Mouse (Mus musculus) midbrain, embryonic 13.5 days (tissue): ENCODE results near the gene Crcp. TPM values are rescaled to one million over a fixed set of nuclear protein-coding genes. Genes with fewer than 3 reads are reported as not detected.

Experiments used
- ATAC-seq: fragments of 200-750 bp; cut with Nextera tagmentation; 2 replicates; pipeline ENCODE4 v1.8.0; 2017; ENCODE audit warnings: mild to moderate bottlenecking, moderate TSS enrichment, moderate library complexity
- H3K27ac ChIP-seq: fragments of 300-500 bp; sonication (generic); 2 replicates; pipeline ENCODE4 v1.5.1; 2015; ENCODE audit warnings: inconsistent platforms, mild to moderate bottlenecking, moderate library complexity
- H3K27me3 ChIP-seq: fragments of 300-500 bp; sonication (generic); 2 replicates; pipeline ENCODE4 v1.6.1; 2015; ENCODE audit warnings: mild to moderate bottlenecking, inconsistent platforms
- H3K36me3 ChIP-seq: fragments of 300-500 bp; sonication (generic); 2 replicates; pipeline ENCODE4 v1.6.1; 2015; ENCODE audit warnings: mild to moderate bottlenecking, inconsistent platforms
- H3K4me1 ChIP-seq: fragments of 300-500 bp; sonication (generic); replicated peaks from 2 replicates; pipeline ENCODE4 v1.6.1; 2015; ENCODE audit warnings: inconsistent platforms
- H3K4me2 ChIP-seq: fragments of 300-500 bp; sonication (generic); replicated peaks from 2 replicates; pipeline ENCODE4 v1.6.1; 2015; ENCODE audit warnings: moderate library complexity, mild to moderate bottlenecking, inconsistent platforms
- H3K4me3 ChIP-seq: fragments of 300-500 bp; sonication (generic); replicated peaks from 2 replicates; pipeline ENCODE4 v1.5.1; 2015; ENCODE audit warnings: mild to moderate bottlenecking, inconsistent platforms
- H3K9ac ChIP-seq: fragments of 300-500 bp; sonication (generic); replicated peaks from 2 replicates; pipeline ENCODE4 v1.6.1; 2015; ENCODE audit warnings: mild to moderate bottlenecking, inconsistent platforms
- H3K9me3 ChIP-seq: fragments of 300-500 bp; sonication (generic); 2 replicates; pipeline ENCODE4 v1.6.1; 2016; ENCODE audit warnings: mild to moderate bottlenecking, inconsistent platforms
- WGBS: fragments of 180-500 bp; shearing (Covaris S2); methylation state at CpG from one replicate; pipeline ENCODE4 v1.1.7; 2015; 5-methylcytosine and 5-hydroxymethylcytosine counted together
- polyA plus RNA-seq: library from polyadenylated mRNA; unstranded; fragments of >200 nt; fragmentation: Nextera tagmentation; extraction: Ambion mirVana; gene quantifications from 2 replicates; pipeline ENCODE4 v1.2.1, GENCODE M21; 2015

Gene Crcp
- polyA plus RNA-seq, 1 experiment from 2014 or later, result 79.3 TPM

DNA sequence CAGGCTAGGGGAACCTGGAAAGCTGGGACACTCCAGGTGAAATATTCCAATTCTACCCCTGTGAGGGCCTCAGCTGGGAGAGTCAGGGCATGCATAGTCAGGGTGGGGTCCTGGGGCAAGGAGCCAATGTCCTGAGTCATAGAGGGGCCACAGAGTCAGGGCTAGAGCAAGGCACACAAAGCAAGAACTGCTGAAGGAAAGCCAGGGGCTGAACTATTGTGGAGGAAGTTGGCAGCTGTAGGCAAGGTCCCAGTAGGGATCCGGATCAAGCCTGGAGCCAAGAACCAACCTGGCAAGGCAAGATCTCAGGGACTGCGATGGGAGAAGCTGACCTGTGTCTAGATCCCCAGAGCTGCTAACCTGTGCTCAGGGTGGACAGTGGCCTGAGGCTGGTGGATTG lies 34.7 kb downstream of the Crcp start:
- H3K4me2 ChIP-seq, result no peak overlapping the region
- H3K9ac ChIP-seq, result no peak overlapping the region
- no peak for ATAC-seq
- H3K27me3 ChIP-seq, result no peaks in the 10 kb centered on the region
- no peak overlapping the region for H3K27ac ChIP-seq
- H3K9me3 ChIP-seq, result no peaks in the 10 kb centered on the region
- H3K4me1 ChIP-seq, result no peaks in the 10 kb centered on the region
- H3K36me3 ChIP-seq, result peaks cover 29% of the 10 kb centered on the region
- H3K4me3 ChIP-seq, result no peak overlapping the region
- WGBS, result 89% methylated on average over 2 of the region's 2 CpGs

DNA sequence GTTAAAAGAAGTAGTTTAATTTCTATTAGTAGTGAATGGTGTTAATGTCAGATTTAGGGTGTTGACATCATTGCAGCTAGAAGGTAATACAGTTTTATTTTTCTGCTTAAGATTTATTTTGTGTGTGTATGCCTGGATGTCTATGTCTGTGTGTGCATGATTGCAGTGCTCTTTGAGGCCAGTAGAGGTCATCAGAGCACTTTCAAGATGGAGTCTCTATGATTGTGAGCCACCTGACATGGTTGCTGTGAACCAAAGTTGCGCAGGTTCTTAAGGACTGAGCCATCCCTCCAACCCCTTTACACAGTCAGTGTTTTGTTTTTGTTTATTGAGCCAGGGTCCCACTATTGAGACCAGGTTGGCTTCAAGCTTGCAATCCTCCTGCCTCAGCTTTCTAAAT lies 36.5 kb downstream of the Crcp start:
- ATAC-seq, result no peak
- no peak overlapping the region for H3K27ac ChIP-seq
- no peak overlapping the region for H3K4me2 ChIP-seq
- peaks cover 14% of the 10 kb centered on the region for H3K36me3 ChIP-seq
- no peaks in the 10 kb centered on the region for H3K4me1 ChIP-seq
- H3K4me3 ChIP-seq, result no peak overlapping the region
- H3K9me3 ChIP-seq, result no peaks in the 10 kb centered on the region
- 100% methylated on average over 1 of the region's 1 CpGs for WGBS
- 0 out of 2 replicates have a peak, but pooled peaks cover under 1% of the 10 kb centered on the region for H3K27me3 ChIP-seq
- no peak overlapping the region for H3K9ac ChIP-seq

DNA sequence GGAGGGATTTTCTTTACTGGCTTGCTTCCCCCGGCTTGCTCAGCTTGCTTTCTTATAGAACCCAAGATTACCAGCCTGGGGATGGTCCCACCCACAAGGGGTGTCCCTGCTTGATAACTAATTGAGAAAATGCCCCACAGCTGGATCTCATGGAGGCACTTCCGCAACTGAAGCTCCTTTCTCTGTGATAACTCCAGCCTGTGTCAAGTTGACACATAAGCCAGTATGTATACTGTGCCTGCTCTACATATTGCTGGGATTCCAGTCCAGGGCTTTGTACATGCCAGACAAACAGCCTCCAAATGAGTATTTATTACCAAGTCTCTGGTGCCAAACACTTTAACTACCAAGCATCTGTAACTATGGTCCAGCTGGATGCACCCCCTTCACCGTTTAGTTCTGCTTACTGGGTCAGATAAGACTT lies 38.8 kb downstream of the Crcp start:
- WGBS, result 79% methylated on average over 3 of the region's 3 CpGs

DNA sequence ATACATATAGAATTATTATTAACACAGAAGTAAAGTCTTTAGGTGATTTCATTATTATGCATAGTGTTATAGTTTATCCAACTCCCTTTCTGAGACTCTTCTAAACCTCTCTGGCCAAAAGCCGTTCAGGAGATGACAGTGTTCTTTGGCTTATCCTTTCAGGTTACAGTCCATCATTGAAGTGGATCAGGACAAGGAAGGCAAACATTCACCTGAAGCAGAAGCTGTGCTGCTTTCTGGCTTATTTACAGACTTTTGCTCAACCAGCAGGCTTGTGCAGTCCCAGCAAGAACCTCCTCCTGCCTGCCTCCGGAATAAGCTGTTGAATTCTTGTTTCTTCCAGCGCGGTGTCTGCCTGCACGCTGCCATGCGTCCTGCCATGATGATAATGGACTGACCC lies 43.9 kb downstream of the Crcp start, which contains the start of gene Tpst1:
Gene Tpst1, plus strand, starts transcription at position 301 of the 400 bp plus-strand sequence.
- Histone ChIP-seq H3K4me1 (no peaks in the 10 kb centered on the region), H3K9me3 (no peaks in the 10 kb centered on the region), H3K36me3 (no peaks in the 10 kb centered on the region), H3K4me3 (no peak within 1 kb of the TSS), H3K27me3 (peaks cover 3% of the 10 kb centered on the region; the same call in 1 of the 2 replicates), H3K27ac (no peak within 1 kb of the TSS), H3K9ac (no peak within 1 kb of the TSS), H3K4me2 (no peak within 1 kb of the TSS)
- ATAC-seq, result no peak
- 94% methylated on average over 6 of the region's 6 CpGs for WGBS

More for the DNA sequence above, 38.8 kb downstream of the Crcp start:
- Histone ChIP-seq H3K27ac (no peak overlapping the region), H3K4me2 (no peak overlapping the region), H3K9me3 (no peaks in the 10 kb centered on the region), H3K36me3 (no peaks in the 10 kb centered on the region), H3K27me3 (peaks cover 3% of the 10 kb centered on the region; the same call in 1 of the 2 replicates), H3K4me1 (no peaks in the 10 kb centered on the region), H3K4me3 (no peak overlapping the region), H3K9ac (no peak overlapping the region)
- no peak for ATAC-seq

DNA sequence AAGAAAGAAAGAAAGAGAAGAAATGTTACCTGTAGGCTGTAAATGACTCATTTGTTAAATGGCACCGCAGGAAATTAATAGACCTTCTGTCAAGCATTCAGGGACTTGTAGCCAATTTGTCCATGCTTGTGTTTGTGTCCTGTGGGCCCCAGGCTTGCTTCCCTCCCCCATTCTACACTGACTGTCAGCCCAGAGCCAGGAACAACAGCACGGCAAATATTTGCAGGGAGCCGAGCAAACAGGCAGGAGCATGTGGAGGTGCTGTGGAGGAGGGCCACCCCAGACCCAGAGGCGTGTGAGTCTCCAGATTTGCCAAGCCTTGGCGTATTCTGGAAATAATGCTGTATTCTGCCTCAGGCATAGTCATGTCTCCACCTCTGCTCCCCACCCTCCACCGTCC lies 45.4 kb downstream of the Crcp start:
- Histone ChIP-seq H3K36me3 (no peaks in the 10 kb centered on the region), H3K27me3 (peaks cover 3% of the 10 kb centered on the region; the same call in 1 of the 2 replicates), H3K4me2 (no peak overlapping the region), H3K4me3 (no peak overlapping the region), H3K4me1 (peaks cover 4% of the 10 kb centered on the region; the same call in 1 of the 2 replicates), H3K9me3 (no peaks in the 10 kb centered on the region), H3K27ac (no peak overlapping the region), H3K9ac (no peak overlapping the region)
- ATAC-seq, result no peak
- 75% methylated on average over 6 of the region's 6 CpGs for WGBS

DNA sequence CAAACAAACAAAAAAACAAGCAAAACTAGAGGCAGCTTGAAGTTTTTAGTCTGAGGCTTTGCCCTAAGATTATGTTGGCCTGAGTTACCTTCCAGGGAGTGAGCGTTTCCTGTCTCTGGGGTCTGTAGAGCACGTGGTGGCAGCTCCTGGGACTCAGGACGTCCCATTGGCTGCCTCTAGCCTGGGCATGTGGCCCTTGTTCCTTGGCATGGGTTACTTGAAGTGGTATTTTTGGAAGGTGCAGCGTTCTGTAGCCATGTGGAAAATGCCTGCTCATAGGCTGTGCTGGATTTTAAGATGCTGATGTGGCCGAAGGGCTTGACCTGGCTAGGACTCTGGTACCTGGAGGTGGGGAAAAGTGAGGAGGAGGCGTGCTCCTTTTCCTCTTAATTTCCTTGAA lies 47.3 kb downstream of the Crcp start:
- H3K4me1 ChIP-seq, result peaks cover 14% of the 10 kb centered on the region
- 0 out of 2 replicates have a peak, but pooled peaks cover under 1% of the 10 kb centered on the region for H3K9me3 ChIP-seq
- no peaks in the 10 kb centered on the region for H3K27me3 ChIP-seq
- no peak overlapping the region for H3K27ac ChIP-seq
- H3K4me3 ChIP-seq, result no peak overlapping the region
- no peak overlapping the region for H3K9ac ChIP-seq
- H3K4me2 ChIP-seq, result no peak overlapping the region
- H3K36me3 ChIP-seq, result 0 out of 2 replicates have a peak, but pooled peaks cover under 1% of the 10 kb centered on the region
- no peak for ATAC-seq
- 67% methylated on average over 6 of the region's 6 CpGs for WGBS

DNA sequence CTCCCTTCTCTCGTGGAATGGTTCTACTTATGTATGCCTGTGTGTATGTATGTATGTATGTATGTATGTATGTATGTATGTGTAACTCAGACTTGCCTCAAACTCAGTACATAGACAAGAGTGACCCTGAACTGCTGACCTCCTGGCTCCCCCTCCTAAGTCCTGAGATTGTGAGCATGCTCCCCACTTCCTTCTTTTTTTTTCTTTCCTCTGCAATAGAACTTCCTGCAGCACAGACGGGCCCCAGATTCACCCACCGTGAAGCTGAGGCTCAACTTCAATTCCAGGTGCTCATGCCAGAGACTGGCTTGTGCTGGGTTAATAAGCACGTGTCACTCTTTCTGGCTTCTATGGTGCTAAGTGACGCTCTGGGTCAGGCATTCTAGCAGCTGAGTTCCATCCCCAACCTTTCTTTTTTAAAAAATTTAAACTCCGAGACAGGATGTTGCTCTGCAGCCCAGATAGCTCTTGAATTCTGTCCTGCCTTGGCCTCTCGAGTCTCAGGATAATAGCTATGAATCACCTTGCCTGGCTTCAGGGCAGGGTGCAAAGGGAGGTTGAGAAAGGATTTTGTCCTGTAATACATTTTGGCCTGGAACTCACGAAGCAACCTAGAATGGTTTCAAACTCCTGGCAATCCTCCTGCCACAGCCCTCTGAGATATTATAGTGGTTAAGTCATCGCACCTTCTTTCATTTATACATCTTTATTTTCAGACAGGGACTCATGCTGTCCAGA lies 49.2 kb downstream of the Crcp start:
- ATAC-seq, result no peak
- no peak overlapping the region for H3K4me3 ChIP-seq
- WGBS, result 83% methylated on average over 9 of the region's 9 CpGs
- H3K4me1 ChIP-seq, result peaks cover 14% of the 10 kb centered on the region
- no peak overlapping the region for H3K27ac ChIP-seq
- peak overlapping the region; percentile 70 for H3K4me2 ChIP-seq
- H3K27me3 ChIP-seq, result no peaks in the 10 kb centered on the region
- H3K9ac ChIP-seq, result no peak overlapping the region
- H3K36me3 ChIP-seq, result peaks cover 7% of the 10 kb centered on the region; the same call in 1 of the 2 replicates
- 0 out of 2 replicates have a peak, but pooled peaks cover 3% of the 10 kb centered on the region for H3K9me3 ChIP-seq

DNA sequence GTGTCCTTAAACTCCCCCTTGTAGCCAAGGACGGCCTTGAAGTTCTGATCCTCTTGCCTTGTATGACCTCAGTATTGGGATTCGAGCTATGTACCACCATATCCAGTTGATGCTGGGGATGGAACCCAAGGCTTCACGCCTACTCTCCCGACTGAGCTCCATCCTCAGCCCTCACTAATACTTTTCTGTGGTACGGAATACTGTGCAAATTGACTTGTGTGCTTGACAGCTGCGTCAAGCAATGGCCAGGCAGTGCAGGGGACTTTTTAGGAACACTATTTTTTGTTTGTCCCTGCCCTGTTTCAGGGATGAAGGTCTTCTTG lies 49.7 kb downstream of the Crcp start:
- Histone ChIP-seq H3K9me3 (0 out of 2 replicates have a peak, but pooled peaks cover 3% of the 10 kb centered on the region), H3K9ac (peak overlapping the region; percentile 91), H3K36me3 (peaks cover 7% of the 10 kb centered on the region; the same call in 1 of the 2 replicates), H3K27ac (peak overlapping the region; percentile 87), H3K4me3 (peak overlapping the region; percentile 76), H3K4me1 (peaks cover 14% of the 10 kb centered on the region), H3K4me2 (peak overlapping the region; percentile 70), H3K27me3 (no peaks in the 10 kb centered on the region)
- 37% methylated on average over 6 of the region's 6 CpGs for WGBS
- ATAC-seq, result no peak

DNA sequence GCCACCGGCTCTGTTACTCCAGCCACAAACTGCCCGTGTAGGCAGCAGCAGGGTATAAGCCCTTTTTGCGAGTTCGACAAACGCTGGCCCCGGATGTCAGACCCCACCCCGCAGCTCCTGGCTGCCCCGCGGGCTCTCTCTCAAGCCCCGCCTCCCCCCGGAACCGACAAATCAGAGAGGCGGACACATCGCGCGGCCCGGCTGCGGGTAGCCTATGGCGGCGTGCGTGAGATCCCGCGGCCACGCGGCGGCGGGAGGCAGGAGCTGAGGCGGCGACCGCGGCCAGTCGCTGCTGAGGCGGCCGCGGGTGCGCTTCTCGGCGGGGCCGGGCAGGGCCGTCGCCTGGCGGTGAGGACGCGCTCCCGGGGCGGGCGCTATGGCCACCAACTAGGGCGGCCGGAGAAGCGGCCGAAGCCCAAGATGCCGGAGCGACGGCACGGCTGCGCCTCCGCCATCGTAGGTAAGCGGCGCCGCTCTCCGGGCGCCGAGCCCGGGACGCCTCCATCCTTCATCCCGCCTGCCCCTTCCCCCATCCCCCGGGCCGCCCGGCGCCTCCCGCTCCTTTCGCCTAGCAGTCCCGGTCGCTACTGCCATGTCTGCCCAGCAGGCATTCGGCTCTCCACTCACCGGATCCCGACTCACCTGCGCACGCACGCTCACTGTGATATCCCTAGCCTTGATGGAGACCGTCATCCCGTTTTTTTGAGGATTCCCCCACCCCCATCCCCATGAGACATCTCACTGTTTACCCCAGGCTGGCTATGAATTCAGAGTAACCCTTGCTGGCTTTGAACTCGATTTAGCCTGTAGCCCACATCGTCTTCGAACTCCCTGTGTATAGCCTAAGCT lies 50.3 kb downstream of the Crcp start:
- Histone ChIP-seq H3K27me3 (no peaks in the 10 kb centered on the region), H3K9me3 (0 out of 2 replicates have a peak, but pooled peaks cover 3% of the 10 kb centered on the region), H3K9ac (peak overlapping the region; percentile 91), H3K36me3 (peaks cover 10% of the 10 kb centered on the region; the same call in 1 of the 2 replicates), H3K4me1 (peaks cover 14% of the 10 kb centered on the region), H3K4me3 (peak overlapping the region; percentile 76), H3K27ac (peak overlapping the region; percentile 87), H3K4me2 (peak overlapping the region; percentile 70)
- under 1% methylated on average over 85 of the region's 86 CpGs for WGBS
- ATAC-seq, result peak; percentile 98

DNA sequence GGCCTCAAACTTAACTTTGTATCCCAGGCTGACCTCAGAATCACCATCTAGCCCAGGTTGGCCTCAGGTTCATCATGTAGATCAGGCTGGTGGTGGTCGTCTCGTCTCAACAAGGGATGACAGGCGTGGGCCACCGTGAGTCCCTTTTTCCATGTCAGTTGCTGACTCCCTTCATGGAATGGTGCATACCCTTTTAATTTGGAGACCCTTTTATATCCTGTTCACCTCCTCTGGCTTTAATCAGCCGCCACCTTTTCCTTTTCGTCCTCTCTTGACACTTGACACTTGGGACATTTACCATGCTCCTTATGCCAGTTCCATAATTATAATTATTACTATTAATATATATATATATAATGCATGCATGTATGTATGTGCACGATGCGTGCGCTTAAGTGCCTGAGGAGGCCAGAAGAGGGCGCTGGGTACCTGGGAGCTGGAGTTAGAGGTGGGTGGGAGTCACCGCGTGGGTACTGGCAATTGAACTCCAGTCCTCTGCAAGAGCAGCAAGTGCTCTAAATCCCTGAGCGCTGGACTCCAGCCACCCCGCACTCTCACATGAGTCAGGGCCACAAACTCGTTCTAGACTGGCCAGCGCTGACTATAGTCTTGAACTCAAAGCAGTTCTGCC lies 51.1 kb downstream of the Crcp start:
- Histone ChIP-seq H3K4me3 (peak overlapping the region; percentile 76), H3K4me1 (peaks cover 14% of the 10 kb centered on the region), H3K9ac (peak overlapping the region; percentile 91), H3K36me3 (peaks cover 14% of the 10 kb centered on the region; the same call in 1 of the 2 replicates), H3K9me3 (0 out of 2 replicates have a peak, but pooled peaks cover 3% of the 10 kb centered on the region), H3K4me2 (peak overlapping the region; percentile 70), H3K27ac (no peak overlapping the region), H3K27me3 (no peaks in the 10 kb centered on the region)
- WGBS, result 73% methylated on average over 16 of the region's 16 CpGs
- ATAC-seq, result no peak; the same call in 1 of the 2 replicates

DNA sequence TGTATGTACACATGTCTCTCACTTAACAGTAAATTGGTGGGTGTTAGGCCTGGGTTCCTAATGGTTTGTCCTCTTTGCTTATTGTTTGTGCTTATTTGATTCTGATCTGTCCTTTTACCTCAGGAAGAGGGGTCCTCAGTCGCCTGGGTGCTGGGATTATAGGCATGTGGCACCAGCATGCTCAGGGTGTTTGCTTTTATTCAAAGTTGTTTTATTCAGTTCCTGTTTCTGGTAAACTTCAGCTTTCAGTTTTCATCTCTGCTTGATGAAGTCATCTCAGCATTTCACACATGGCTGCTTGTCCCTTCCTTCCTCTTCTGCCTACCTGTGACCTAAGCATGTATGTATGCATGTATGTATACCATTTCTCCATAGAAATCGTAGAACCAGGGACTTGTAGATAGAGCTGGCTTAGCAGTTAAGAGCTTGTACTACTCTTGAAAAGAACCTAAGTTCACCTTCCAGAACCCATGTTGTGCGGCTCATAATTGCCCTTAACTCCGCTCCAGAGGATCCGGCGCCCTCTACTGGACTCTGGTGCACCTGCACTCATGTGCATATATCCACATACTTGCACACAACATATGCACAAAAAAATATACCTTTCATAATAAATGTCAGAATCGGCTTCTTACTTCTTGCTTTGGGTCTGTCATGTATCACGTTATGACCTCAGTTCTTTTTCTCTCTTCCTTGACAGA lies 52.2 kb downstream of the Crcp start:
- peaks cover 14% of the 10 kb centered on the region for H3K4me1 ChIP-seq
- H3K36me3 ChIP-seq, result peaks cover 14% of the 10 kb centered on the region; the same call in 1 of the 2 replicates
- WGBS, result 97% methylated on average over 8 of the region's 8 CpGs
- ATAC-seq, result no peak
- H3K27me3 ChIP-seq, result no peaks in the 10 kb centered on the region
- no peak overlapping the region for H3K4me3 ChIP-seq
- H3K4me2 ChIP-seq, result no peak overlapping the region
- H3K9me3 ChIP-seq, result 0 out of 2 replicates have a peak, but pooled peaks cover 3% of the 10 kb centered on the region
- H3K27ac ChIP-seq, result no peak overlapping the region
- no peak overlapping the region for H3K9ac ChIP-seq
